Mouse (Mus musculus): ENCODE results near the gene Zbed6. TPM values are rescaled to one million over a fixed set of nuclear protein-coding genes. Genes with fewer than 3 reads are reported as not detected.

The Zbed6 gene
- total and polyA plus RNA-seq, 3 experiments: 1.7 to 5.3 (median 2.9) TPM

DNA sequence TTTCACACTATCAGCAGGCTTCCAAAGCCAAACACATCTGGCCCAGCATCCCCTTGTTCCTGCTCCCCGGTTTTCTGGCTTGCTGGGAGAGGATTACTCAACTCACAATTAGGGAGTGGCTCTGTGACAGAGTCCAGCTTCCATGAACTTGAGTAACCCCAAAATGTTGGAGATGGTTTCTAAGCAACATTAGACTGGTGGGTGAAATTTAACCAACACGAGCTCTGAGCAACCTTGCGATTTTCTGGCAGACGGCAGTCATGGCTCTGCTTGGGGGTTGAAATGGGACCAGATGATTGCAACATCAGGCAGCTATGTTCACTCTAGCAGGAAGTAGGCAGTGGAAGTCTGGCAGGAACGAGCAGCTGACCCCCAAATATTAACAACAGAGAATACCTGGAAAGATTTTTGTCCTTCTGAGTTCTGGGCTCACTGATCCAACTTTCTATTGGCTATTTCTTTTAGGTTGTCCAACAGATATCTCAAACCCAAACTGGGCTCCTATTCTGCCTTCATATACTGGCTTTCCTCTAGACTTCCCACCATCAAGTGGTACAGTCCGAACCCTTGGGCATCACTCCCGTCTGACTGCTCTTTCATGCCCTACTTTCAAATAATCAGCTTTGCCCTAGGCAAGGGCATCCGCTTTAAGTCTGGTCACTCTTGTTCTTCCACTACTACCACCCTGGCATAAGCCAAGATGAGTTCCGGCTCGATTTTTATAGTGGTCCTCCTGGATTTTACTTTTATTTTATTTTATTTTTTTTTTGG lies 25.2 kb upstream of the Zbed6 start:
- no peak for DNase-seq (ENCODE audit: extremely low read depth)
- peaks cover 16 to 71% of the 10 kb centered on the region in 2 experiments for H3K36me3 ChIP-seq (replicated peaks in 1 of 2; ENCODE audit: control insufficient read depth in 1 of 2, insufficient read depth in 1 of 2, low read length in 1 of 2)
- dilution Hi-C loops (cut with MboI; ENCODE audit: extremely low pct_ligation_motif_present, extremely low pct_unique_long_range_greater_than_20kb, low sequenced_read_pairs) (no loop called here), in situ Hi-C loops (cut with MboI; ENCODE audit: low pct_ligation_motif_present, low pct_unique_long_range_greater_than_20kb, low sequenced_read_pairs) (no loop called here)
- no peaks in the 10 kb centered on the region for H3K27me3 ChIP-seq (replicated peaks)
- no peak overlapping the region for H3K27ac ChIP-seq (ENCODE audit: insufficient read depth, low read depth)
- no peak for TF ChIP-seq E2F4 (IDR thresholded peaks at IDR 0.05; ENCODE audit: insufficient replicate concordance, low read depth, low read length)
- no peak for TF ChIP-seq MAFK (IDR thresholded peaks at IDR 0.05; ENCODE audit: insufficient replicate concordance, low read length)
- TF ChIP-seq UBTF (IDR thresholded peaks at IDR 0.05; ENCODE audit: low read depth, low read length): no peak
- TF ChIP-seq MXI1 (IDR thresholded peaks at IDR 0.05; ENCODE audit: low read depth, low read length): no peak
- TF ChIP-seq ELF1 (IDR thresholded peaks at IDR 0.05; ENCODE audit: low read depth, low read length): no peak
- TF ChIP-seq GABPA (IDR thresholded peaks at IDR 0.05; ENCODE audit: insufficient replicate concordance, low read depth, low read length): no peak
- no peak for TF ChIP-seq PAX5 (IDR thresholded peaks at IDR 0.05; ENCODE audit: low read length)
- no peak for TF ChIP-seq MEF2A (IDR thresholded peaks at IDR 0.05; ENCODE audit: borderline replicate concordance, low read depth, low read length)
- TF ChIP-seq ZKSCAN1 (IDR thresholded peaks at IDR 0.05; ENCODE audit: borderline replicate concordance, low read depth, low read length): no peak
- peaks cover 11% of the 10 kb centered on the region for H3K9me3 ChIP-seq (replicated peaks; ENCODE audit: low read length)
- no peak overlapping the region for H3K9ac ChIP-seq (ENCODE audit: insufficient read depth, low read depth)
- peaks cover 2% of the 10 kb centered on the region for H3K79me2 ChIP-seq (replicated peaks; ENCODE audit: control insufficient read depth, extremely low read depth, insufficient read depth, poor library complexity, severe bottlenecking)
- no peak overlapping the region for H3K4me3 ChIP-seq (replicated peaks in 1 of 3; ENCODE audit: low read depth in 2 of 3, low read length in 2 of 3, poor library complexity in 1 of 3)
- H3K4me1 ChIP-seq (ENCODE audit: control insufficient read depth in 1 of 2, insufficient read depth in 2 of 2): peaks cover 4 to 21% of the 10 kb centered on the region in 2 experiments; a peak in 3 of 4 replicates
- no peak overlapping the region for H3K4me2 ChIP-seq (ENCODE audit: insufficient read depth, low read depth, poor library complexity, severe bottlenecking)

DNA sequence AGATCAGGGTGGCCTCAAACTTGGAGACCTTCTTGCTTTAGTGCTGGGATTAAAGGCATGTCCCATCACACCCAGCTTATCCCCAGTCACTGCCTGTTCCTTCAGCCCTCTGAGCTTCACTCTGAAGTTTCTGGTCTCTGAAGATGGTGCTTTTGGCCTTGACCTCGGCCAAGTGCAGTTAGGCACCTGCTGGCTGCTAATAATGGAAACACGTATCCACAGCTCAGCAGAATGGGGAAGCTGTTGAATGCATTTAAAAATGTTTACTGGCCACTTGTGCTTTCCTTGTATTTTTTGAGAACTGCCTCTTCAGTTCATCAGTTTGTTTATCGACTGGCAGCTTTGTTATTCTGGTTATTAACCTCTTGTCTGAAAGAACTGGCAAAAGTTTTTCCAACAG lies 11.1 kb upstream of the Zbed6 start:
- in situ Hi-C loops (cut with MboI; ENCODE audit: low pct_ligation_motif_present, low pct_unique_long_range_greater_than_20kb, low sequenced_read_pairs): no loop called here

More for the DNA sequence above, 11.1 kb upstream of the Zbed6 start:
- TF ChIP-seq MYC (IDR thresholded peaks at IDR 0.05; ENCODE audit: low read depth, low read length): no peak
- no peak for TF ChIP-seq E2F4 (IDR thresholded peaks at IDR 0.05; ENCODE audit: insufficient replicate concordance, low read depth, low read length)
- TF ChIP-seq TBP (conservative IDR thresholded peaks at IDR 0.05; ENCODE audit: low read depth, low read length): no peak
- TF ChIP-seq NRF1 (IDR thresholded peaks at IDR 0.05; ENCODE audit: low read depth, low read length): no peak
- TF ChIP-seq NELFE (IDR thresholded peaks at IDR 0.05; ENCODE audit: low read depth, low read length): no peak
- no peak for TF ChIP-seq HCFC1 (IDR thresholded peaks at IDR 0.05; ENCODE audit: low read depth, low read length)
- no peak for TF ChIP-seq POLR2AphosphoS2 (IDR thresholded peaks at IDR 0.05; ENCODE audit: low read depth, low read length)
- TF ChIP-seq JUND (conservative IDR thresholded peaks at IDR 0.05; ENCODE audit: low read depth, low read length): no peak
- TF ChIP-seq MAX (IDR thresholded peaks at IDR 0.05; ENCODE audit: low read length): no peak
- TF ChIP-seq MXI1 (IDR thresholded peaks at IDR 0.05; ENCODE audit: low read depth, low read length): no peak
- no peak for TF ChIP-seq ZC3H11A (IDR thresholded peaks at IDR 0.05; ENCODE audit: low read depth, low read length)
- no peak for TF ChIP-seq TCF12 (IDR thresholded peaks at IDR 0.05; ENCODE audit: low read depth, low read length)
- TF ChIP-seq MEF2A (IDR thresholded peaks at IDR 0.05; ENCODE audit: borderline replicate concordance, low read depth, low read length): no peak; the same call in 1 of the 2 replicates
- no peak for TF ChIP-seq EP300 (IDR thresholded peaks at IDR 0.05; ENCODE audit: low read length)
- Histone ChIP-seq H3K79me2 (replicated peaks; ENCODE audit: control insufficient read depth, extremely low read depth, insufficient read depth, poor library complexity, severe bottlenecking) (peaks cover 4% of the 10 kb centered on the region), H3K4me1 (ENCODE audit: control insufficient read depth in 1 of 2, insufficient read depth in 2 of 2) (peaks cover 8 to 25% of the 10 kb centered on the region in 2 experiments), H3K27ac (ENCODE audit: insufficient read depth, low read depth) (no peak overlapping the region), H3K4me2 (ENCODE audit: insufficient read depth, low read depth, poor library complexity, severe bottlenecking) (no peak overlapping the region), H3K9me3 (replicated peaks; ENCODE audit: low read length) (no peaks in the 10 kb centered on the region), H3K4me3 (replicated peaks in 1 of 3; ENCODE audit: low read depth in 2 of 3, low read length in 2 of 3, poor library complexity in 1 of 3) (no peak overlapping the region), H3K27me3 (replicated peaks) (no peaks in the 10 kb centered on the region), H3K36me3 (replicated peaks in 1 of 2; ENCODE audit: control insufficient read depth in 1 of 2, insufficient read depth in 1 of 2, low read length in 1 of 2) (no peaks in the 10 kb centered on the region), H3K9ac (ENCODE audit: insufficient read depth, low read depth) (no peak overlapping the region)
- dilution Hi-C loops (cut with MboI; ENCODE audit: extremely low pct_ligation_motif_present, extremely low pct_unique_long_range_greater_than_20kb, low sequenced_read_pairs): no loop called here
- no peak for DNase-seq (ENCODE audit: extremely low read depth)

Measured in CH12.LX (cell line).